Mouse (Mus musculus): ENCODE results near the gene Nudt1. TPM values are rescaled to one million over a fixed set of nuclear protein-coding genes. Genes with fewer than 3 reads are reported as not detected.
A peak's percentile ranks its signal among the peaks of the same experiment; 100 is the strongest.

The Nudt1 gene
- polyA plus RNA-seq, 1 experiment from 2014 or later, result 27.4 TPM

DNA sequence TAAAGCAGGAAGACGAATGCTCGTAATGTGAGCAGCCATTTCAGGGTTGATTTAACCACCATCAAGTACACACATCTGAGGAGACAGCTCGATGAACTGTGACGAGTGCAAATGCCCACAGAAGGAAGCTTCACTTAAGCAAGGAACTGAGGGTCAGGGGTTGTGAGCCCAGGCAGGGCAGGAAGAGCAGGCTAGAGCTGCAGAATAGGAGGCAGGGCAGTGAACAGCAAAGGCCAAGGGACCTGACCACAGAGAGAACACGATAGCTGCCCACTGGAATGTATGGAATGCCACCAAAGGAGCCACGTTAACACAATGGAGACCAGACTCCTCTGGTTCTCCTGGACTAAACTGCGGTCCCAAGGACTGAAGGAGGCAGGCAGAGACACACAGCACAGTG lies 62.1 kb downstream of the Nudt1 start:
- 0 out of 2 replicates have a peak overlapping the region, but pooled peaks have one; percentile 1 for H3K4me3 ChIP-seq (ENCODE audit: low read length)
- peak; percentile 79 for ATAC-seq (replicated peaks; ENCODE audit: extremely low read depth, insufficient read depth, low FRiP score)

DNA sequence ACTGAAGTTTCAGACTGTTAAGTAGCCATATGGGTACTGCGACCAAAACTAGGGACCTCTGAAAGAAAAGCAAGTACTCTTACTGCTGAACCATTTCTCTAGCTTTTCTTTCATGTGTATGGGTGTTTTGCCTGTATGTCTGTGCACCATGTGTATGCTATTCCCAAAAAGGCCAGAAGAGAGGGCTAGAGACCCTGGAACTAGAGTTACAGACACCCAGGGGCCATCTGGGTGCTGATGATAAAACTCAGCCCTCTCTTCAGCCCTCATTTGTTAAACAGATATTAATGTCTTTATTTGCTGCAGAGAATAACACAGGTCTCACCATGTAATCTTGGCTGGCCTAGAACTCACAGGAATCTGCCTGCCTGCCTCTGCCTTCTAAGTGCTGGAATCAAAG lies 63.0 kb downstream of the Nudt1 start:
- Histone ChIP-seq H3K9ac (ENCODE audit: low read length) (no peak overlapping the region), H3K36me3 (ENCODE audit: control insufficient read depth, insufficient read depth) (no peaks in the 10 kb centered on the region), H3K27me3 (ENCODE audit: control insufficient read depth, insufficient read depth, low read length) (no peaks in the 10 kb centered on the region), H3K9me3 (replicated peaks; ENCODE audit: control insufficient read depth, low read length) (no peaks in the 10 kb centered on the region), H3K4me2 (ENCODE audit: low read depth, low read length) (no peak overlapping the region), H3K4me1 (ENCODE audit: control insufficient read depth, insufficient read depth, low read length) (peaks cover 22% of the 10 kb centered on the region), H3K4me3 (ENCODE audit: low read length) (no peak overlapping the region), H3K27ac (ENCODE audit: low read length) (peak overlapping the region; percentile 85; the same call in 1 of the 2 replicates)
- ATAC-seq (replicated peaks; ENCODE audit: extremely low read depth, insufficient read depth, low FRiP score), result no peak
- WGBS, result 93% methylated on average over 1 of the region's 1 CpGs

More for the DNA sequence above, 62.1 kb downstream of the Nudt1 start:
- 20% methylated on average over 7 of the region's 7 CpGs for WGBS
- no peaks in the 10 kb centered on the region for H3K9me3 ChIP-seq (replicated peaks; ENCODE audit: control insufficient read depth, low read length)
- peaks cover 22% of the 10 kb centered on the region for H3K4me1 ChIP-seq (ENCODE audit: control insufficient read depth, insufficient read depth, low read length)
- H3K27me3 ChIP-seq (ENCODE audit: control insufficient read depth, insufficient read depth, low read length), result no peaks in the 10 kb centered on the region
- H3K27ac ChIP-seq (ENCODE audit: low read length), result peak overlapping the region; percentile 85
- H3K36me3 ChIP-seq (ENCODE audit: control insufficient read depth, insufficient read depth), result no peaks in the 10 kb centered on the region
- peak overlapping the region; percentile 62 for H3K9ac ChIP-seq (ENCODE audit: low read length)
- peak overlapping the region; percentile 50 for H3K4me2 ChIP-seq (ENCODE audit: low read depth, low read length)

DNA sequence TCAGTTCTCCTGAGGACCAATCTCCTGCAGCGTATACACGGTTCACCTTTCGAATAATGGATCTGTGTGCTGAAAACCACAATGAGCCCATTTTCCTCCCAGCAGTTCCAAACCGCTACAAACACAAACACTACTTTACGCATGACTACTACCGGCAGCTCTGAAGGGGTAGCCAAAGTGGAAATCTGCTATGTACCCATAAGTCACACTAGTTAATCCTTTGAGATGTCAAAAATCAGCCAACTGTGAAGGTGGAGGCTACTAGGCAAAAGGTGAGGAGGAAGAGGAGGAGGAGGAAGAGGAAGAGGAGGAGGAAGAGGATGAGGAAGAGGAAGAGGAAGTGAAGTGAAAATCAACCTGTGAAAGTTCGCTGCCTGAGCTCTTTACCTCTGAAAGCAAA lies 65.8 kb downstream of the Nudt1 start:
- no peaks in the 10 kb centered on the region for H3K27me3 ChIP-seq (ENCODE audit: control insufficient read depth, insufficient read depth, low read length)
- no peaks in the 10 kb centered on the region for H3K9me3 ChIP-seq (replicated peaks; ENCODE audit: control insufficient read depth, low read length)
- peaks cover 22% of the 10 kb centered on the region for H3K4me1 ChIP-seq (ENCODE audit: control insufficient read depth, insufficient read depth, low read length)
- no peak overlapping the region for H3K27ac ChIP-seq (ENCODE audit: low read length)
- WGBS, result 91% methylated on average over 7 of the region's 7 CpGs
- H3K9ac ChIP-seq (ENCODE audit: low read length), result no peak overlapping the region
- no peak overlapping the region for H3K4me2 ChIP-seq (ENCODE audit: low read depth, low read length)
- no peak overlapping the region for H3K4me3 ChIP-seq (ENCODE audit: low read length)
- ATAC-seq (replicated peaks; ENCODE audit: extremely low read depth, insufficient read depth, low FRiP score), result no peak
- no peaks in the 10 kb centered on the region for H3K36me3 ChIP-seq (ENCODE audit: control insufficient read depth, insufficient read depth)

Other genes with a start within 250 kb of the Nudt1 start
- 26.5 and 27.8 TPM in 2 replicates for gene Mad1l1, start 104 bp upstream of the Nudt1 start, polyA plus RNA-seq (2015; fragmentation: Nextera tagmentation; extraction: Ambion mirVana)
- gene Mrm2, start 10.2 kb downstream of the Nudt1 start, polyA plus RNA-seq (2015; fragmentation: Nextera tagmentation; extraction: Ambion mirVana), result 16.7 and 16.9 TPM in 2 replicates
- gene Snx8, start 67.6 kb downstream of the Nudt1 start, polyA plus RNA-seq (2015; fragmentation: Nextera tagmentation; extraction: Ambion mirVana), result 16.4 and 17.9 TPM in 2 replicates
- gene Eif3b, start 97.7 kb downstream of the Nudt1 start, polyA plus RNA-seq (2015; fragmentation: Nextera tagmentation; extraction: Ambion mirVana), result 78.1 and 87.8 TPM in 2 replicates
- not detected in 2 replicates for gene Gm4869, start 124.0 kb downstream of the Nudt1 start, polyA plus RNA-seq (2015; fragmentation: Nextera tagmentation; extraction: Ambion mirVana)
- 11.4 and 13.9 TPM in 2 replicates for gene Chst12, start 183.9 kb downstream of the Nudt1 start, polyA plus RNA-seq (2015; fragmentation: Nextera tagmentation; extraction: Ambion mirVana)
- gene Grifin, start 243.4 kb downstream of the Nudt1 start, polyA plus RNA-seq (2015; fragmentation: Nextera tagmentation; extraction: Ambion mirVana), result 0.79 and 0.98 TPM in 2 replicates

Data from heart, embryonic 16.5 days (tissue).